Mouse (Mus musculus): Measurements from ENCODE around the gene Bpifa5. TPM values are rescaled to one million over a fixed set of nuclear protein-coding genes. Genes with fewer than 3 reads are reported as not detected.

Bpifa5 gene
- not detected in 2 replicates for polyA plus RNA-seq (2012; rRNA removed)

DNA sequence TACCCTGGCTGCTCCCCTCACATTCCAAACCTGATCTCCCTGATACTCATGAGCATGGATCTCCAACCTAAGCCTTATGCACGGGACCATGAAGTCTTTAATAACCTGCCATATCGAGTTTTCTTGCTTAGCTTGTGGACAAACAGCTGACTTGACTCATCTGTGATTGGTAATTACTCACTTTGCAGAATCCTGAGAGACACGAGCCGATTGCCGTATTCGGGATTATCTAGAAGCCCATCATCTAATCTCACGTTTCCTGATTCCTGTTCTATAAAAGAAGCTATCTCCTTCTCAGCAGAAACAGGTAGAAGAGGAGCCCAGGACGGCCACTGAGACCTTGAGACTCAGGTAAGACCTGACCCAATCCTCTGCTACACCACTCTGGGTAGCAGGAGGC, at the start of gene Bpifa5:
Gene Bpifa5 (plus strand): TSS at position 301 of the 400 bp plus-strand sequence.

DNA sequence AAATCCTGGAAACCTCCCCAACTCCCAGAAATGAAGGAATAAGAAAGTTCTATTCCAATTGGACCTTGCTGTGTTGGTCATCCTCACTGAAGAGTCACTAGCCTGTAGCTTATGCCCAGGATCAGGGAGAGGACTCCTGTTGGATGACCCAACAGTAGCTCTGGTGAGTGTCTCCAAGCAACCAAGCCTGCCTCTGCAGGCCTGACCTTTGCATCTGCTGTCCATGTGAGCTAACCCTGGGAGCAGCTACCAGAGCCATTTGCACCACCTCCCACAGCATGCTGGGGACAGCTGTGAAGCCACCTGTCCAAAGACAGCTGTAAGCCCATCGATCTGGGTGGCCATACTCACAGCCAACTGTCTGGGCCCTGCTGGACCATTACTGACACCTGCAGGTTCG, 32.3 kb upstream of the Bpifa5 start, which contains the start of gene Bpifa3:
Gene Bpifa3 (plus strand): TSS at position 217 of the 400 bp plus-strand sequence.

DNA sequence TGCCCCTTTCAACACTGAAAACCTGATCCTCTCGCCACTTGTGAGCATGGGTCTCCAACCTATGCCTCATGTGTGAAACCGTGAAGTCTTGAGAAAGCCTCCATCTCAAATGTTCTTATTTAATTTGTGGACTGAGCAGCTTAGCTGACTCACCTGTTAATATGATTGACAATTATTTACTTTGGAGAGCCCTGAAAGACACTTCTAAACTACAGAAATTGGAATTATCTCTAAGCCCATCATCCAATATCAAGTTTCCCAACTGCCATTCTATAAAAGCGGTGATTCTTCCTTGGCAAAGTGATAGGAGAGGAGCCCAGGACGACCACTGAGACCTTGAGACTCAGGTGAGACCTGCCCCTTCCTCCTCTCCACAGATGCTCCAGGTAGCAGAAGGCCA, 19.8 kb upstream of the Bpifa5 start, which contains the start of gene Bpifa1:
Gene Bpifa1 (plus strand): TSS at position 301 of the 400 bp plus-strand sequence.

DNA sequence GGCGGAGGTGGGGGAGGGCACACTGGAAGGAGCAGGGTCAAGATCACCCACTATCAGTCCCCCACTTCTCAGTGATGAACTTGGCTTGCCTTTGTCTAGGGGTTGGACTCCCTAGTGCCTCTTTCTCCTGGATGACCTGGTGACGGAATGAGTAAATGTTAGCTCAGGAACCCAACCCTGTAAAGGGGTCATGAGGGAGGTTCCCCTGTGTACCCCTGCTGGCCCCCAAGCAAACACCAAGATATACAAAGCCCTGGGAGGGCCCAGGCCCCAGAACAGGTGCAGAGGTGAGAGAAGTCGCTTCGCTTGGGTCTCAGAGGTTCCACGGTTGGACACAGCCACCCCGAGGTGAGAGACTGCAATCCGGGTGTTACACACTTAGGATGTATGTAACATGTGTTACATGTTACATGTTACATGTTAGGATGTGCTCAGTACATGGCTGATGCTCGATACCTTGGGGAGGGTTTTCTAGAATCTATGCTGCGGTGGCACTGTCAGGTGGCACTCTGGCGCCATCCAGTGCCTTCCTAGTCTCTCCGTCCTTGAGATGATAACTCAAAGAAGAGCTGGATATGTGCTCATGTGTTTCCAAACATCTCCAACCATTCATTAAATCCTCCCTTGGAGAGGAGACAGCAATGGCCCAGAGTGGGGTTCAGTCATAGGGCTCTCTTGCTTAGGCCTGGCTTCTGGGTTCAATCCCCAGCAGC, 28.3 kb downstream of the Bpifa5 start, which contains the start of gene Bpifb1:
Gene Bpifb1 (plus strand): TSS at position 273 of the 713 bp plus-strand sequence.

Other genes with a start within 250 kb of the Bpifa5 start
- gene Bpifb3, start 244.4 kb upstream of the Bpifa5 start, polyA plus RNA-seq (2012; rRNA removed) = not detected in 2 replicates
- 0.05 and 0.13 TPM in 2 replicates for gene Bpifb4, start 224.4 kb upstream of the Bpifa5 start, polyA plus RNA-seq (2012; rRNA removed)
- gene Bpifa6, start 187.7 kb upstream of the Bpifa5 start, polyA plus RNA-seq (2012; rRNA removed) = not detected in 2 replicates
- not detected in 2 replicates for gene Bpifa2, start 154.3 kb upstream of the Bpifa5 start, polyA plus RNA-seq (2012; rRNA removed)
- gene Bpifa3, start 32.3 kb upstream of the Bpifa5 start, polyA plus RNA-seq (2012; rRNA removed) = not detected in 2 replicates
- 0.05 TPM in 1 of 2 replicates, not detected in the other for gene Bpifa1, start 19.7 kb upstream of the Bpifa5 start, polyA plus RNA-seq (2012; rRNA removed)
- gene Bpifb1, start 28.2 kb downstream of the Bpifa5 start, polyA plus RNA-seq (2012; rRNA removed) = 0.22 and 0.23 TPM in 2 replicates
- not detected in 2 replicates for gene Bpifb5, start 61.1 kb downstream of the Bpifa5 start, polyA plus RNA-seq (2012; rRNA removed)
- gene Bpifb9a, start 95.2 kb downstream of the Bpifa5 start, polyA plus RNA-seq (2012; rRNA removed) = not detected in 2 replicates
- gene Bpifb9b, start 144.6 kb downstream of the Bpifa5 start, polyA plus RNA-seq (2012; rRNA removed) = not detected in 2 replicates
- gene Cdk5rap1, start 210.4 kb downstream of the Bpifa5 start, polyA plus RNA-seq (2012; rRNA removed) = 7.7 and 12.4 TPM in 2 replicates
- gene Snta1, start 245.5 kb downstream of the Bpifa5 start, polyA plus RNA-seq (2012; rRNA removed) = 1.5 TPM in 2 replicates